Mouse (Mus musculus) embryonic fibroblast, embryonic 13.5 days (primary cell): Measurements from ENCODE around the gene Adig.

Experiments used
- CTCF ChIP-seq: IDR thresholded peaks from 2 replicates; pipeline ENCODE4 v1.5.1; 2011; ENCODE audit warnings: mild to moderate bottlenecking, control low read depth, low read length, moderate library complexity, borderline replicate concordance; ENCODE audit not compliant: insufficient read depth
- POLR2A ChIP-seq: IDR thresholded peaks from 2 replicates; pipeline ENCODE4 v1.6.1; 2011; ENCODE audit warnings: low read depth, mild to moderate bottlenecking, control low read depth, low read length, moderate library complexity

- TF ChIP-seq CTCF (no peak), POLR2A (no peak)
Measured at GRCm38 (mm10) chr2:158501836-158502812, at the start of gene Adig.
